Mouse (Mus musculus): ENCODE data around the gene Pdzd7. TPM values are rescaled to one million over a fixed set of nuclear protein-coding genes. Genes with fewer than 3 reads are reported as not detected.
A peak's percentile ranks its signal among the peaks of the same experiment; 100 is the strongest.

Gene Pdzd7
- total and polyA plus RNA-seq, 3 experiments, result 0.17 to 0.20 TPM; not detected in 1

- in situ Hi-C loops (cut with MboI; ENCODE audit: low pct_ligation_motif_present, low pct_unique_long_range_greater_than_20kb, low sequenced_read_pairs) (loop anchor here (25.0 kb wide), 1 partner anchor 460 kb away; no protein-coding TSS in a partner anchor), dilution Hi-C loops (cut with MboI; ENCODE audit: extremely low pct_ligation_motif_present, extremely low pct_unique_long_range_greater_than_20kb, low sequenced_read_pairs) (no loop called here)
- Histone ChIP-seq H3K27me3 (replicated peaks) (peaks cover 47% of the 10 kb centered on the region), H3K9me3 (replicated peaks; ENCODE audit: low read length) (no peaks in the 10 kb centered on the region), H3K4me3 (replicated peaks in 1 of 3; ENCODE audit: low read depth in 2 of 3, low read length in 2 of 3, poor library complexity in 1 of 3) (peak within 1 kb of the TSS; percentile 65 to 93 (median 70)), H3K79me2 (replicated peaks; ENCODE audit: control insufficient read depth, extremely low read depth, insufficient read depth, poor library complexity, severe bottlenecking) (no peaks in the 10 kb centered on the region), H3K27ac (ENCODE audit: insufficient read depth, low read depth) (no peak within 1 kb of the TSS), H3K4me1 (ENCODE audit: control insufficient read depth in 1 of 2, insufficient read depth in 2 of 2) (peaks cover 4 to 26% of the 10 kb centered on the region in 2 experiments; a peak in 3 of 4 replicates), H3K4me2 (ENCODE audit: insufficient read depth, low read depth, poor library complexity, severe bottlenecking) (peak within 1 kb of the TSS; percentile 67), H3K9ac (ENCODE audit: insufficient read depth, low read depth) (peak within 1 kb of the TSS; percentile 50), H3K36me3 (replicated peaks in 1 of 2; ENCODE audit: control insufficient read depth in 1 of 2, insufficient read depth in 1 of 2, low read length in 1 of 2) (peaks cover 5 to 30% of the 10 kb centered on the region in 2 experiments)
- peak; percentile 66 for DNase-seq (ENCODE audit: extremely low read depth)
- TF ChIP-seq MAZ (IDR thresholded peaks at IDR 0.05; ENCODE audit: low read depth, low read length), result peak; percentile 55; the same call in 1 of the 2 replicates
- TF ChIP-seq ELF1 (IDR thresholded peaks at IDR 0.05; ENCODE audit: low read depth, low read length), result peak; percentile 46
- no peak for TF ChIP-seq MEF2A (IDR thresholded peaks at IDR 0.05; ENCODE audit: borderline replicate concordance, low read depth, low read length)
- TF ChIP-seq MXI1 (IDR thresholded peaks at IDR 0.05; ENCODE audit: low read depth, low read length), result peak; percentile 58; the same call in 1 of the 2 replicates
- TF ChIP-seq POLR2A (IDR thresholded peaks at IDR 0.05; ENCODE audit: low read depth, low read length), result peak; percentile 54
- TF ChIP-seq KAT2A (IDR thresholded peaks at IDR 0.05; ENCODE audit: insufficient replicate concordance, low read length), result no peak
- peak; percentile 26; the same call in 1 of the 2 replicates for TF ChIP-seq HCFC1 (IDR thresholded peaks at IDR 0.05; ENCODE audit: low read depth, low read length)
- TF ChIP-seq BHLHE40 (IDR thresholded peaks at IDR 0.05; ENCODE audit: low read depth, low read length), result no peak
- peak; percentile 7 for TF ChIP-seq RAD21 (IDR thresholded peaks at IDR 0.05; ENCODE audit: low read depth, low read length)
- TF ChIP-seq E2F4 (IDR thresholded peaks at IDR 0.05; ENCODE audit: insufficient replicate concordance, low read depth, low read length), result no peak
- TF ChIP-seq CTCF (conservative IDR thresholded peaks at IDR 0.05 in 1 of 2, IDR thresholded peaks at IDR 0.05 in 1 of 2; ENCODE audit: low read depth in 2 of 2, low read length in 2 of 2), result peak; percentile 7 to 59; a peak in 2 of 4 replicates
These were observed 2.0 kb upstream of the Pdzd7 start, which contains the start of gene Sfxn3 for GRCm38 (mm10) chr19:45047417-45047934. Sfxn3 (plus strand) TSS chr19:45047503.

DNA sequence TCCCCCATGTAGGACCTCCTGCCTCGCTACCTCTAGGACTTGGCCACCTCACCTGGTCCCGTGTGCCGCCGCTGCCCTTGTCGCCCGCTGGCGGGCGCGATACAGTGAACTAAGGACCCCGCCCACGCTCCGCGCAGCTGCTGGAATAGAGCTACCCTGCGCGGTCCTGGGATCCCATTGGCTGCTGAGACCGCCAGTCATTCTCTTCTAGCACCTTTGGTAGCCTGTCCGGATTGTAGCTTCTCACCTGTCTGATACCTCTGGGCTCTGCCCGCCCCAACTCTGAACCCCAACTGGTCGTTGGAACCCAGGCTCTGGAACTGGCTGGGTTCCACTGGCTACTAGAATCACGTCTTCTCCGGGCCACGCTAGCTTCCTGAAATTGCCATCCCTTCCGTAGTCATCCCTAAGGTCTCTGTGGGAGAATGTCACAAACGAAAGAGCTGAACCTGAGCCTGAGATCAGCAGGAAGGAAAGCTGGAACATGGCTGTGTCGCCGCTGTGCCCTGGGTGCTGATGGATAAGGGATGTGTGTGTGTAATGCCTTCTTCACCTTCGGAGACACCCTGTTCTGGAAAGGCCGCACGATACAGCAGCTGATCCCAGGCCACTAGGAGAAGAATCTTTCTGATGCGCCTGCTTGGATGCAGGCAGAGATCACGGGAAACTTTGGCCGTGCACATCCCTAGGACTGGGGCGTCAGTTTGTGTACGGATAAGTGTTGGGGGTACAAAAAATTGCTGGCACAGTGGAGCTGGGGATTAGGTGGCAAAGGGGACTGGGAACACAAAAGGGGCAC lies 1.2 kb upstream of the Pdzd7 start:
- peaks cover 3 to 22% of the 10 kb centered on the region in 2 experiments for H3K36me3 ChIP-seq (replicated peaks in 1 of 2; ENCODE audit: control insufficient read depth in 1 of 2, insufficient read depth in 1 of 2, low read length in 1 of 2)
- H3K27me3 ChIP-seq (replicated peaks), result peaks cover 54% of the 10 kb centered on the region
- H3K79me2 ChIP-seq (replicated peaks; ENCODE audit: control insufficient read depth, extremely low read depth, insufficient read depth, poor library complexity, severe bottlenecking), result no peaks in the 10 kb centered on the region
- DNase-seq (ENCODE audit: extremely low read depth), result peak; percentile 55
- H3K9ac ChIP-seq (ENCODE audit: insufficient read depth, low read depth), result peak overlapping the region; percentile 50; the same call in 1 of the 2 replicates
- in situ Hi-C loops (cut with MboI; ENCODE audit: low pct_ligation_motif_present, low pct_unique_long_range_greater_than_20kb, low sequenced_read_pairs) (loop anchor here (25.0 kb wide), 1 partner anchor 459 kb away; no protein-coding TSS in a partner anchor), dilution Hi-C loops (cut with MboI; ENCODE audit: extremely low pct_ligation_motif_present, extremely low pct_unique_long_range_greater_than_20kb, low sequenced_read_pairs) (no loop called here)
- no peak overlapping the region for H3K27ac ChIP-seq (ENCODE audit: insufficient read depth, low read depth)
- peak overlapping the region; percentile 67 for H3K4me2 ChIP-seq (ENCODE audit: insufficient read depth, low read depth, poor library complexity, severe bottlenecking)
- peak overlapping the region; percentile 65 to 93 (median 70) for H3K4me3 ChIP-seq (replicated peaks in 1 of 3; ENCODE audit: low read depth in 2 of 3, low read length in 2 of 3, poor library complexity in 1 of 3)
- TF ChIP-seq CTCF (conservative IDR thresholded peaks at IDR 0.05 in 1 of 2, IDR thresholded peaks at IDR 0.05 in 1 of 2; ENCODE audit: low read depth in 2 of 2, low read length in 2 of 2) (peak in 1 of 2 experiments; percentile 15; a peak in 1 of 4 replicates), ETS1 (conservative IDR thresholded peaks at IDR 0.05; ENCODE audit: low read depth, low read length) (no peak), ELF1 (IDR thresholded peaks at IDR 0.05; ENCODE audit: low read depth, low read length) (peak; percentile 22; the same call in 1 of the 2 replicates), CHD2 (IDR thresholded peaks at IDR 0.05; ENCODE audit: low read length) (0 out of 2 replicates have a peak, but pooled peaks have one; percentile 23), TBP (conservative IDR thresholded peaks at IDR 0.05; ENCODE audit: low read depth, low read length) (no peak), NRF1 (IDR thresholded peaks at IDR 0.05; ENCODE audit: low read depth, low read length) (peak; percentile 63)
- H3K9me3 ChIP-seq (replicated peaks; ENCODE audit: low read length), result no peaks in the 10 kb centered on the region
- H3K4me1 ChIP-seq (ENCODE audit: control insufficient read depth in 1 of 2, insufficient read depth in 2 of 2), result peaks cover 4 to 29% of the 10 kb centered on the region in 2 experiments; a peak in 3 of 4 replicates
